Mouse (Mus musculus) cerebellum, adult 2 months (tissue): Measurements from ENCODE around the gene Fkrp.

Experiments used
- CTCF ChIP-seq: fragments of 200-500 bp; IDR thresholded peaks from 2 replicates; pipeline ENCODE4 v1.5.1; 2011; ENCODE audit warnings: low read depth, mild to moderate bottlenecking, control low read depth, low read length, moderate library complexity, borderline replicate concordance; ENCODE audit not compliant: insufficient read depth
- POLR2A ChIP-seq: fragments of 200-500 bp; IDR thresholded peaks from 2 replicates; pipeline ENCODE4 v1.6.1; 2011; ENCODE audit warnings: low read length, control low read depth, borderline replicate concordance; ENCODE audit not compliant: insufficient read depth

DNA sequence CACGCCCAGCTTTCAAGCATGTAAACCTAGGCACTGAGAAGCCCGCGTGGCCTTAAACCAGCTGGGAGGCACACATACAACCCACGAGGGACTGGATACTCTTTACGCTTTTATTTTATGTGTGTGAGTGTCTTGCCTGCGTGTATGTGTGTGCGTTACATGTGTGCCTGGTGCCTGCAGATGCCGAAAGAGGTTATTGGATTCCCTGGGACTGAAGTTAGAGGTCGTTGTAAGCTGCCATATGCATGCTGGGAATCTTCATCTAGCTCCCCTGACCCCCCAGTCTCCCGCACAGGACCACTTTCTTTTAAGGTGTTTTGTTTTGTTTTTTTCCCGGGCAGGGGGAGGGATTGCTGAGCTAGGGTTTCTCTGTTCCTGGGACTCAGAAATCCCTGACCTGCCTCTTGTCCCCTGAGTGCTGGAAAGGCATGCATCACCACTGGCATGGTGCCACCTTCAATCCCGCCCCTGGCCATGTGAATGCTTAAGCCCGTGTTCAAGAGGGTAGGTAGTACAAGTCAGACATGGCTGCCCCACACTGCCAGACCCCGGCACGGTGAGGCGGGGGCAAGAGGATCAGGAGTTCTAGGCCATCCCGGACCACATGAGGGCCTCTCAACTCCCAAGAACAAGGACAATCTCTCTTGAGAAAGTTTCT is 32.6 kb downstream of the Fkrp start:
- no peak for TF ChIP-seq CTCF
- no peak for TF ChIP-seq POLR2A
